8 mouse cellular contexts compared by ENCODE assay signal in genomic region chr13:58177511-58178208, GRCm38 (mm10). TPM values are rescaled to one million over a fixed set of nuclear protein-coding genes. Genes with fewer than 3 reads are reported as not detected.
DNase-seq lines count a peak whose midpoint lies in the region; ATAC-seq and TF ChIP-seq lines count a peak whose summit lies in the region.

No protein-coding gene starts in this region.

- TF ChIP-seq POLR2A in cerebellum, adult 2 months (IDR thresholded peaks at IDR 0.05; ENCODE audit: borderline replicate concordance, insufficient read depth, low read length), result no peak

- H3K27me3 ChIP-seq in kidney, embryonic 16.5 days (ENCODE audit: insufficient read depth, low read length), result no peaks in the 10 kb centered on the region
- H3K27me3 ChIP-seq in cerebellum, adult 2 months (ENCODE audit: control insufficient read depth, insufficient read depth, low read length), result no peaks in the 10 kb centered on the region
- no peaks in the 10 kb centered on the region for H3K27me3 ChIP-seq in limb, embryonic 10.5 days (ENCODE audit: low read depth, poor library complexity, severe bottlenecking)

- DNase-seq in kidney, adult 11 months, result peak; percentile 99
- DNase-seq in cerebellum, adult 2 months, result peak; percentile 94 to 96
- DNase-seq in heart, postnatal 14 days, result peak; percentile 97 to 99
- peak; percentile 100 for DNase-seq in left cerebral cortex, adult 2 months (ENCODE audit: extremely low spot score in 1 of 2, low spot score in 2 of 2)
- peak; percentile 100 for DNase-seq in right cerebral cortex, postnatal 36 days (ENCODE audit: low spot score in 2 of 2)
- DNase-seq in limb, embryonic 10.5 days (ENCODE audit: low spot score), result no peak
- no peak for DNase-seq in embryo, embryonic 10.5 days (ENCODE audit: low spot score)

- no peak for ATAC-seq in kidney, embryonic 16.5 days (ENCODE audit: low FRiP score, low TSS enrichment)

- H3K9ac ChIP-seq in kidney, embryonic 16.5 days (replicated peaks; ENCODE audit: low read length), result no peak overlapping the region

- intact Hi-C loops in heart, postnatal 14 days (cut with DNase I), result no loop called here
- intact Hi-C loops in left cerebral cortex, adult 2 months (cut with DNase I), result no loop called here

- H3K4me3 ChIP-seq in kidney, embryonic 16.5 days (ENCODE audit: low read length), result no peak overlapping the region
- H3K4me3 ChIP-seq in cerebellum, adult 2 months (replicated peaks; ENCODE audit: insufficient read depth, low read depth, low read length), result no peak overlapping the region
- H3K4me3 ChIP-seq in left cerebral cortex, adult 2 months, result no peak overlapping the region
- H3K4me3 ChIP-seq in limb, embryonic 10.5 days, result no peak overlapping the region

- no peak overlapping the region for H3K4me2 ChIP-seq in kidney, embryonic 16.5 days (replicated peaks; ENCODE audit: low read depth, low read length)

- H3K36me3 ChIP-seq in kidney, embryonic 16.5 days (ENCODE audit: insufficient read depth, low read length), result peaks cover 50% of the 10 kb centered on the region
- peaks cover 99% of the 10 kb centered on the region for H3K36me3 ChIP-seq in limb, embryonic 10.5 days

- no peak overlapping the region for H3K27ac ChIP-seq in kidney, embryonic 16.5 days (ENCODE audit: low read length)
- H3K27ac ChIP-seq in cerebellum, adult 2 months (ENCODE audit: insufficient read depth, low read length), result no peak overlapping the region
- no peak overlapping the region for H3K27ac ChIP-seq in left cerebral cortex, adult 2 months
- no peak overlapping the region for H3K27ac ChIP-seq in limb, embryonic 10.5 days

- TF ChIP-seq CTCF in cerebellum, adult 2 months (IDR thresholded peaks at IDR 0.05; ENCODE audit: borderline replicate concordance, insufficient read depth, low read depth, low read length), result no peak
- peak; percentile 28 for TF ChIP-seq CTCF in left cerebral cortex, adult 2 months (IDR thresholded peaks at IDR 0.05)

- peaks cover 6% of the 10 kb centered on the region; the same call in 1 of the 2 replicates for H3K4me1 ChIP-seq in kidney, embryonic 16.5 days (ENCODE audit: insufficient read depth, low read length)
- no peaks in the 10 kb centered on the region for H3K4me1 ChIP-seq in cerebellum, adult 2 months (ENCODE audit: control insufficient read depth, insufficient read depth, low read length)
- H3K4me1 ChIP-seq in limb, embryonic 10.5 days, result no peaks in the 10 kb centered on the region

- 68% methylated on average over 9 of the region's 9 CpGs for WGBS in kidney, embryonic 16.5 days
- 75% methylated on average over 9 of the region's 9 CpGs for WGBS in cerebellum, adult 2 months
- WGBS in limb, embryonic 10.5 days, result 93% methylated on average over 9 of the region's 9 CpGs

- H3K9me3 ChIP-seq in kidney, embryonic 16.5 days (ENCODE audit: low read length), result no peaks in the 10 kb centered on the region; the same call in 1 of the 2 replicates
- no peaks in the 10 kb centered on the region for H3K9me3 ChIP-seq in limb, embryonic 10.5 days (replicated peaks)

RNA-seq across cellular contexts. Expression of gene Idnk, which starts 20.2 kb away (rescaled TPM):
- 38.6 and 39.9 TPM in 2 replicates for polyA plus RNA-seq in kidney, embryonic 16.5 days (2015; fragmentation: Nextera tagmentation; extraction: Ambion mirVana)
- 35.5 and 39.6 TPM in 2 replicates for polyA plus RNA-seq in cerebellum, adult 2 months (2012; rRNA removed)
- total RNA-seq in heart, postnatal 14 days (2021), result 10 to 100 TPM; 18.3 to 22.4 TPM
- 10 to 100 TPM; 31.2 to 31.6 TPM for total RNA-seq in left cerebral cortex, adult 2 months (2021)
- polyA plus RNA-seq in limb, embryonic 10.5 days (2016; fragmentation: Nextera tagmentation; extraction: Ambion mirVana), result 36.1 and 37.7 TPM in 2 replicates

RNA-seq across cellular contexts. Expression of gene Ubqln1, which starts 37.8 kb away (rescaled TPM):
- 103 and 104 TPM in 2 replicates for polyA plus RNA-seq in kidney, embryonic 16.5 days (2015; fragmentation: Nextera tagmentation; extraction: Ambion mirVana)
- 147 and 154 TPM in 2 replicates for polyA plus RNA-seq in cerebellum, adult 2 months (2012; rRNA removed)
- total RNA-seq in heart, postnatal 14 days (2021), result 10 to 100 TPM; 51.4 to 53.2 TPM
- 100 to 1,000 TPM; 145 to 146 TPM for total RNA-seq in left cerebral cortex, adult 2 months (2021)
- 153 and 158 TPM in 2 replicates for polyA plus RNA-seq in limb, embryonic 10.5 days (2016; fragmentation: Nextera tagmentation; extraction: Ambion mirVana)

RNA-seq across cellular contexts. Expression of gene Hnrnpa0, which starts 49.3 kb away (rescaled TPM):
- 23.2 and 32.9 TPM in 2 replicates for polyA plus RNA-seq in kidney, embryonic 16.5 days (2015; fragmentation: Nextera tagmentation; extraction: Ambion mirVana)
- 96.5 and 107 TPM in 2 replicates for polyA plus RNA-seq in cerebellum, adult 2 months (2012; rRNA removed)
- 10 to 100 TPM; 87.3 to 92.4 TPM for total RNA-seq in heart, postnatal 14 days (2021)
- total RNA-seq in left cerebral cortex, adult 2 months (2021), result 100 to 1,000 TPM; 120 to 128 TPM
- 33.3 and 35.3 TPM in 2 replicates for polyA plus RNA-seq in limb, embryonic 10.5 days (2016; fragmentation: Nextera tagmentation; extraction: Ambion mirVana)

Comparison
In these comparisons a context has a peak if more than half of its experiments do, and no peak if none do; other contexts are left out.
1. DNase-seq: peak in kidney, adult 11 months (single experiment), cerebellum, adult 2 months (2 of 2), heart, postnatal 14 days (2 of 2), left cerebral cortex, adult 2 months (2 of 2) and right cerebral cortex, postnatal 36 days (2 of 2); none in limb, embryonic 10.5 days (single experiment) and embryo, embryonic 10.5 days (single experiment).